Mouse (Mus musculus): Measurements from ENCODE around the gene Ggnbp2.

DNA sequence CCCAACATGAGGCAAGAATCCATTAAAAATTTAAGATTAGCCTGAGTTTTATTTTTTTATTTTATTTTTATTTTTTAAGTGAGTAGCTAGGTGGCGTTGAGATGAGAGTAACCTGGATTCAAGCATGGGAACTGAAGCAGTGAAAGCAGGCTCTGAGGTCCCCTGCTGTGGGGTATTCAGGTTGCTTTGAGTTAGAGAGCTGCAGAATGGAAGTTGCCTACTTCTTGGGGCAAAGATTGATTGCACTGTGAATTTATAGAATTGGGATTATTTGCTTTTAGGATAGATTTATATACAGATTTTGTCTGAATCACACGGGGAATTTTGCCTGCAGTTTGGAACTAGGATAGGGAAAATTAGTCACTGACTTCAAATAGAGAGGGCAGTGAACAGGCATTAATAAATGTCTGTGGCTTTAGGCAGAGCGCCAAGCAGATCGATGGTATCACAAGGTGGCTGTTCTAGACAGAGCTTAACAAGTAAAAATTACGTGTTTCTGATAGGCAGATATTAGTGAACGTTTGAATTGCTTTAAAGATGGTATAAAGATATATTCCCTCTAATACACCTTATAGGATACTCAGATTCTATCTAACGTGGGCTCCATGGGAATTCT lies 23.0 kb downstream of the Ggnbp2 start:
- TF ChIP-seq CTCF (IDR thresholded peaks at IDR 0.05; ENCODE audit: extremely low read depth, insufficient read depth, insufficient read length, insufficient replicate concordance) (no peak), POLR2A (IDR thresholded peaks at IDR 0.05; ENCODE audit: low read depth, low read length) (no peak)
